Mouse (Mus musculus): Measurements from ENCODE around the gene Pianp. TPM values are rescaled to one million over a fixed set of nuclear protein-coding genes. Genes with fewer than 3 reads are reported as not detected.

The Pianp gene
- polyA plus RNA-seq, 2 experiments = 0.07 TPM; not detected in 1

DNA sequence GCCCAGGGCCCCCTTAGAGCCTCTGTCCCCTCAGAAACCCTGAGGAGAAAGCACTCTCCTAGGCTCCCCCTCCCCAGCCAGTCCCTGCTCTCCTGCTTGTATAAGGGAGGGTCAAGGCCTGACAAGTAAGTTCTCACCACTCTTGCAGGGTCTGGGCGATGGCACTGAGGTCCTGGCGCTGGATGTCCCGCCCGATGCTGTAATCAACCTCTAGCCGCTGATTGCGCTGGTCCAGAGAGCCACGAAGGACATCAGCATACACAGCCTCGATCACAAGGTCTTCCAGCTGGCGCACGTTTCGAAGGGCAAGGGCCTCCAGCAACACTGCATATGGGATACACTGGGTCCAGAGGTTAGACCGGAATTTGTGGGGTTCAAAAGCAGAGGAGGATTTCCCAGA lies 35.5 kb upstream of the Pianp start:
- DNase-seq (ENCODE audit: low read depth in 3 of 3, low spot score in 3 of 3) = no peak
- Histone ChIP-seq H3K36me3 (replicated peaks; ENCODE audit: control insufficient read depth, insufficient read depth, low read depth) (peaks cover 15% of the 10 kb centered on the region), H3K27me3 (ENCODE audit: control insufficient read depth, insufficient read depth, low read length) (no peaks in the 10 kb centered on the region), H3K4me3 (ENCODE audit: insufficient read depth in 1 of 2, low read depth in 2 of 2, low read length in 2 of 2) (no peak overlapping the region), H3K9me3 (ENCODE audit: control insufficient read depth, low read length) (no peaks in the 10 kb centered on the region), H3K4me1 (replicated peaks; ENCODE audit: control insufficient read depth in 2 of 2, insufficient read depth in 2 of 2, low read length in 1 of 2) (peaks cover 9 to 11% of the 10 kb centered on the region in 2 experiments), H3K4me2 (ENCODE audit: low read depth) (no peak overlapping the region), H3K27ac (no peak overlapping the region), H3K9ac (replicated peaks) (no peak overlapping the region)
- 78% methylated on average over 12 of the region's 12 CpGs for WGBS (ENCODE audit: insufficient replicate concordance)
- TF ChIP-seq EP300 (IDR thresholded peaks at IDR 0.05; ENCODE audit: low read depth) = no peak
- ATAC-seq (ENCODE audit: insufficient read depth) = no peak

- H3K27me3 ChIP-seq (ENCODE audit: control insufficient read depth, insufficient read depth, low read length) = no peaks in the 10 kb centered on the region
- H3K9me3 ChIP-seq (ENCODE audit: control insufficient read depth, low read length) = no peaks in the 10 kb centered on the region
- peaks cover 4% of the 10 kb centered on the region; the same call in 1 of the 2 replicates for H3K36me3 ChIP-seq (replicated peaks; ENCODE audit: control insufficient read depth, insufficient read depth, low read depth)
- H3K4me1 ChIP-seq (replicated peaks; ENCODE audit: control insufficient read depth in 2 of 2, insufficient read depth in 2 of 2, low read length in 1 of 2) = peaks cover 15% of the 10 kb centered on the region in 2 experiments
- peak overlapping the region; percentile 70 to 88 for H3K4me3 ChIP-seq (ENCODE audit: insufficient read depth in 1 of 2, low read depth in 2 of 2, low read length in 2 of 2)
- ATAC-seq (ENCODE audit: insufficient read depth) (peak; percentile 1; the same call in 1 of the 2 replicates), DNase-seq (ENCODE audit: low read depth in 3 of 3, low spot score in 3 of 3) (no peak)
- TF ChIP-seq EP300 (IDR thresholded peaks at IDR 0.05; ENCODE audit: low read depth) (no peak), CTCF (IDR thresholded peaks at IDR 0.05; ENCODE audit: low read depth) (0 out of 2 replicates have a peak, but pooled peaks have one; percentile 15)
- peak overlapping the region; percentile 76 for H3K4me2 ChIP-seq (ENCODE audit: low read depth)
- no peak overlapping the region; the same call in 1 of the 2 replicates for H3K27ac ChIP-seq
- peak overlapping the region; percentile 93 for H3K9ac ChIP-seq (replicated peaks)
- 10% methylated on average over 16 of the region's 16 CpGs for WGBS (ENCODE audit: insufficient replicate concordance)
Observed at GRCm38 (mm10) chr6:124964638-124965037, 31.9 kb upstream of the Pianp start.

DNA sequence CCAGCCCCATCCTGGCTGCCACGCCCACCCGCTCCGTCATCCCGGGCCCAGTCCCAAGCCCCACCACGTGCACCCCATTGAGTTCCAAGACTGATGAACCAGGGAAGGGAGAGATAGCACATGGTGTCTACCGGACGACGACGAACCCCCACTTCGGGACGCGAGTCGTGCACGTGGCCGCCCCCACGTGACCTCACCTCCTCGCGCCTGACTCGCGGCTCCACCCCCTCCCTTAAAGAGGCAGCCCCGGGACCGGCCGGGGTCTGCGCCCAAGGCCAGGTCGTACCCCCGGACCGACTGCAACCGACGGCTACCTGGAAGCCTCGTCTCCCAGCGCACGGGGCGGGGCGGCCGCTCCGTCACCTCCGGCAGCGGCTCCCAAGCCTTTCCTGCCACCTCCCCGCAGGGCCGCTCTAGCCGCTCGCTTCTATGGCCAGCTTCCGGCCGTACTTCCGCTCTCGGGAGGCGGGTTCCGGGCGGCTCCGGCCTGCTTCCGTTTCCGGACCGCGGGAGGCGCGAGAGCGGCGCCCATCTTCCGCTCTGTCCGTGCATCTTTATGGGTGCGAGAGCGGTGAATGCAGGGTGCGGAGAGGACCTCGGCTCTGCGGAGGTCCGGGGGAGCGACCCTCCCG lies 31.3 kb upstream of the Pianp start, which contains the start of gene Cops7a:
Gene Cops7a, minus strand, starts transcription at position 451 of the 632 bp plus-strand sequence.
- Histone ChIP-seq H3K9me3 (ENCODE audit: control insufficient read depth, low read length) (no peaks in the 10 kb centered on the region), H3K4me2 (ENCODE audit: low read depth) (peak within 1 kb of the TSS; percentile 76), H3K36me3 (replicated peaks; ENCODE audit: control insufficient read depth, insufficient read depth, low read depth) (no peaks in the 10 kb centered on the region; the same call in 1 of the 2 replicates), H3K4me1 (replicated peaks; ENCODE audit: control insufficient read depth in 2 of 2, insufficient read depth in 2 of 2, low read length in 1 of 2) (peaks cover 15% of the 10 kb centered on the region in 2 experiments), H3K9ac (replicated peaks) (peak within 1 kb of the TSS; percentile 93), H3K27me3 (ENCODE audit: control insufficient read depth, insufficient read depth, low read length) (no peaks in the 10 kb centered on the region), H3K4me3 (ENCODE audit: insufficient read depth in 1 of 2, low read depth in 2 of 2, low read length in 2 of 2) (peak within 1 kb of the TSS; percentile 70 to 88), H3K27ac (peak within 1 kb of the TSS; percentile 41)
- TF ChIP-seq CTCF (IDR thresholded peaks at IDR 0.05; ENCODE audit: low read depth) (peak; percentile 24), EP300 (IDR thresholded peaks at IDR 0.05; ENCODE audit: low read depth) (no peak)
- ATAC-seq (ENCODE audit: insufficient read depth) (peak; percentile 95), DNase-seq (ENCODE audit: low read depth in 3 of 3, low spot score in 3 of 3) (peak; percentile 87 to 88 (median 87))
- under 1% methylated on average over 68 of the region's 68 CpGs for WGBS (ENCODE audit: insufficient replicate concordance)

GRCm38 (mm10) chr6:124965747-124966146 lies 30.7 kb upstream of the Pianp start:
- Histone ChIP-seq H3K36me3 (replicated peaks; ENCODE audit: control insufficient read depth, insufficient read depth, low read depth) (no peaks in the 10 kb centered on the region; the same call in 1 of the 2 replicates), H3K27ac (peak overlapping the region; percentile 41), H3K27me3 (ENCODE audit: control insufficient read depth, insufficient read depth, low read length) (no peaks in the 10 kb centered on the region), H3K4me1 (replicated peaks; ENCODE audit: control insufficient read depth in 2 of 2, insufficient read depth in 2 of 2, low read length in 1 of 2) (peaks cover 15% of the 10 kb centered on the region in 2 experiments), H3K9me3 (ENCODE audit: control insufficient read depth, low read length) (no peaks in the 10 kb centered on the region), H3K9ac (replicated peaks) (peak overlapping the region; percentile 93), H3K4me2 (ENCODE audit: low read depth) (peak overlapping the region; percentile 76), H3K4me3 (ENCODE audit: insufficient read depth in 1 of 2, low read depth in 2 of 2, low read length in 2 of 2) (peak overlapping the region; percentile 70 to 88)
- WGBS (ENCODE audit: insufficient replicate concordance) = 4% methylated on average over 15 of the region's 15 CpGs
- peak in 1 of 3 experiments; percentile 7 for DNase-seq (ENCODE audit: low read depth in 3 of 3, low spot score in 3 of 3)
- TF ChIP-seq EP300 (IDR thresholded peaks at IDR 0.05; ENCODE audit: low read depth) (no peak), CTCF (IDR thresholded peaks at IDR 0.05; ENCODE audit: low read depth) (no peak)
- no peak for ATAC-seq (ENCODE audit: insufficient read depth)

DNA sequence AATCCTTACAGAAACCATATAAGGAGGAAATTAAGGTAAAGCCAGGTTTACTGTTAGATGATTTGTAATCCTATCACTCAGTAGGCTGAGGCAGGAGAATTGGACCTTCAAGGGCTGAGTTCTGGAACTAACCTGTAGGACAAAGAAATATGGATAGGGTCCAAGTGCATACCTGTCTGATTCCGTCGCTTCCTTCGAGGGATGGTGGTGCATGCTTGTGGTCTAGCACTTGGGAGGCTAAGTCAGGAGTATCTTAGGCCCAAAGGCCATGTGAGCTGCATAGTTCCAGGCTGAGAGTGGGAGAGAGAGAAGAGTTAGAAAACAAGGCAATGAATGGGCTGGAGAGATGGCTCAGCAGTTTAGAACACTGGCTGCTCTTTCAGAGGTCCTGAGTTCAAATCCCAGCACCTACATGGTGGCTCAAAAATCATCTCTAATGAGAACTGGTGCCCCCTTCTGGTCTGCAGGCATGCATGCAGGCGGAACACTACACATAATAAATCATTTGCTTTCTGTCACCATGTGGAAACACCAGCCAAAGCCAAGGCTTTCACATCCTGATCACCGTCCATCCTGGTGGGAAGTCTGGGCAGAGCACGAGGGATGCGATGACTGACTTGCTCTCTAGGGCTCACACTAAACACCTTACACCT lies 29.9 kb upstream of the Pianp start:
- Histone ChIP-seq H3K36me3 (replicated peaks; ENCODE audit: control insufficient read depth, insufficient read depth, low read depth) (no peaks in the 10 kb centered on the region; the same call in 1 of the 2 replicates), H3K4me1 (replicated peaks; ENCODE audit: control insufficient read depth in 2 of 2, insufficient read depth in 2 of 2, low read length in 1 of 2) (peaks cover 15% of the 10 kb centered on the region in 2 experiments), H3K4me3 (ENCODE audit: insufficient read depth in 1 of 2, low read depth in 2 of 2, low read length in 2 of 2) (peak overlapping the region in 1 of 2 experiments; percentile 88; a peak in 2 of 4 replicates), H3K9ac (replicated peaks) (no peak overlapping the region; the same call in 1 of the 2 replicates), H3K9me3 (ENCODE audit: control insufficient read depth, low read length) (no peaks in the 10 kb centered on the region), H3K27ac (no peak overlapping the region), H3K4me2 (ENCODE audit: low read depth) (peak overlapping the region; percentile 76), H3K27me3 (ENCODE audit: control insufficient read depth, insufficient read depth, low read length) (no peaks in the 10 kb centered on the region)
- ATAC-seq (ENCODE audit: insufficient read depth) (no peak), DNase-seq (ENCODE audit: low read depth in 3 of 3, low spot score in 3 of 3) (no peak)
- TF ChIP-seq EP300 (IDR thresholded peaks at IDR 0.05; ENCODE audit: low read depth) (no peak), CTCF (IDR thresholded peaks at IDR 0.05; ENCODE audit: low read depth) (peak; percentile 57)
- WGBS (ENCODE audit: insufficient replicate concordance) = 93% methylated on average over 7 of the region's 7 CpGs

Measured in liver, embryonic 14.5 days (tissue).